Mouse (Mus musculus) ES-Bruce4 (cell line): Measurements from ENCODE around the gene Nrg4. TPM values are rescaled to one million over a fixed set of nuclear protein-coding genes. Genes with fewer than 3 reads are reported as not detected.
A peak's percentile ranks its signal among the peaks of the same experiment; 100 is the strongest.

ENCODE experiments used
- H3K27ac ChIP-seq: 2 replicates; pipeline ENCODE4 v1.5.1; 2012; ENCODE audit warnings: low read length, inconsistent platforms; ENCODE audit not compliant: insufficient read depth
- H3K27me3 ChIP-seq: 2 replicates; pipeline ENCODE4 v1.6.1; 2012; ENCODE audit warnings: mild to moderate bottlenecking, low read length, inconsistent platforms; ENCODE audit not compliant: control insufficient read depth, poor library complexity, insufficient read depth, severe bottlenecking
- H3K36me3 ChIP-seq: 2 replicates; pipeline ENCODE4 v1.6.1; 2012; ENCODE audit warnings: inconsistent platforms, mild to moderate bottlenecking, low read length, moderate library complexity; ENCODE audit not compliant: control insufficient read depth, poor library complexity, insufficient read depth, severe bottlenecking
- H3K4me1 ChIP-seq: one replicate; pipeline ENCODE4 v1.8.1; 2011; ENCODE audit warnings: low read length; ENCODE audit not compliant: control insufficient read depth, insufficient read depth
- H3K4me3 ChIP-seq: 2 replicates; pipeline ENCODE4 v1.5.1; 2011; ENCODE audit warnings: low read depth, mild to moderate bottlenecking, low read length
- H3K9ac ChIP-seq: 2 replicates; pipeline ENCODE4 v1.6.1; 2012; ENCODE audit warnings: low read depth, mild to moderate bottlenecking, inconsistent platforms; ENCODE audit not compliant: poor library complexity, severe bottlenecking
- H3K9me3 ChIP-seq: replicated peaks from 2 replicates; pipeline ENCODE4 v1.6.1; 2012; ENCODE audit warnings: mild to moderate bottlenecking, low read length, inconsistent platforms; ENCODE audit not compliant: control insufficient read depth, poor library complexity, insufficient read depth, severe bottlenecking
- CTCF ChIP-seq: IDR thresholded peaks from one replicate; pipeline ENCODE4 v1.8.1; 2011; ENCODE audit warnings: low read depth, low read length
- EP300 ChIP-seq: IDR thresholded peaks from 2 replicates; pipeline ENCODE4 v1.6.1; 2011; ENCODE audit warnings: low read depth, low read length; ENCODE audit not compliant: insufficient read depth
- POLR2A ChIP-seq: IDR thresholded peaks from one replicate; pipeline ENCODE4 v1.8.1; 2011; ENCODE audit warnings: low read length; ENCODE audit not compliant: insufficient read depth
- polyA plus RNA-seq: library from polyadenylated mRNA; stranded (reverse); fragments of >200 nt; gene quantifications from 2 replicates; pipeline ENCODE4 v1.2.4, GENCODE M21; 2011; ENCODE audit warnings: low read depth; ENCODE audit not compliant: missing spikeins, insufficient read depth, insufficient read length

The Nrg4 gene
- polyA plus RNA-seq, 1 experiment, result 2.8 TPM

DNA sequence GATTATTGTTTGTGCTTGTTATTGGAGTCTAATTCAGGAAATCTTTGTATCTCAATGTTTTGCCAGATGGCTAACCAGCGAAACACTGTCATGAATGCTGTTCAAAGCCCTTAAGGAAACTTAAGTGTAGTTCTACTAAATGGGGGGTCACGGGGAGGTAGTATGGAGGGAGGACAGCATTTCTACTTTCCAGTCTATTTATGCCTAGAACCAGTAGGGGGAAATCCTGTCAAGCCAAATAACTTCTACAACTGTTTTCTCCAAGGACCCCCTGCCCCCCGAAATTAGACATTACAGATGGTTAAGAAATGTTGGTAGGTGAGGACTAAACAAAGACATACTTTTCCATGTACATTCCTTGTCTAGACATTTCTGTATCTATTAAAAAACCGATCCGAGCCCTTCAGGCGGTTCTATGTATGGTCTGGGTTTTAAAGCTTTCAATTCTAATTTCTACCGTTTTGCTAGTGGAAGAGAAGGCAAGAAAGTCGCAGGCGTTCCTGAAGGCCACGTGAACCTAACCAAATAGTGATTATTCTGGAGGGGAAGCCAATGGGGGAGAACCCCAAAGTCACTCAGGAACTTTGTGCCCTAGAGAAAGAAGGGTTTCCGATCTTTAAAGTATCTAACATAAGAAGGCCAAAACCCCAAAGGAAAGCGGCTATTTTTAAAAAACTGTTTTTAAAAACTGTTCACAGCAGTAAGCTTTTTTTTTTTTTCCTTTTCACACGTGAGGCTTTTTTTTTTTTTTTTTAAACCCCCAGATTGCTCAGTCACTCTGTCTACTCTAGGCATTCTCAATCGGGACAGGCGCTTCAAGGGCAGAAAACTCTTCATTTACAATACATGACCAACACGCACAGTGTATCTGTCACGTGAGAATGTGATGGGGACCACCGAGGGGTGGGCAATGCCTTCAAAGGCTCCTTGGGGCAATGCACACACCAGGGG is 805 bp downstream of the Nrg4 start:
- Histone ChIP-seq H3K9ac (peak overlapping the region; percentile 80), H3K27ac (no peak overlapping the region), H3K9me3 (no peaks in the 10 kb centered on the region), H3K4me1 (no peaks in the 10 kb centered on the region), H3K27me3 (peaks cover 4% of the 10 kb centered on the region; the same call in 1 of the 2 replicates), H3K36me3 (no peaks in the 10 kb centered on the region), H3K4me3 (peak overlapping the region; percentile 91)
- TF ChIP-seq EP300 (no peak), CTCF (no peak), POLR2A (no peak)

GRCm38 (mm10) chr9:55325061-55325460 is 1.6 kb downstream of the Nrg4 start:
- no peak overlapping the region for H3K27ac ChIP-seq
- H3K4me3 ChIP-seq, result no peak overlapping the region
- TF ChIP-seq CTCF (no peak), EP300 (no peak), POLR2A (no peak)
- no peaks in the 10 kb centered on the region for H3K4me1 ChIP-seq
- no peaks in the 10 kb centered on the region for H3K36me3 ChIP-seq
- no peaks in the 10 kb centered on the region for H3K9me3 ChIP-seq
- H3K9ac ChIP-seq, result no peak overlapping the region
- peaks cover 4% of the 10 kb centered on the region; the same call in 1 of the 2 replicates for H3K27me3 ChIP-seq

DNA sequence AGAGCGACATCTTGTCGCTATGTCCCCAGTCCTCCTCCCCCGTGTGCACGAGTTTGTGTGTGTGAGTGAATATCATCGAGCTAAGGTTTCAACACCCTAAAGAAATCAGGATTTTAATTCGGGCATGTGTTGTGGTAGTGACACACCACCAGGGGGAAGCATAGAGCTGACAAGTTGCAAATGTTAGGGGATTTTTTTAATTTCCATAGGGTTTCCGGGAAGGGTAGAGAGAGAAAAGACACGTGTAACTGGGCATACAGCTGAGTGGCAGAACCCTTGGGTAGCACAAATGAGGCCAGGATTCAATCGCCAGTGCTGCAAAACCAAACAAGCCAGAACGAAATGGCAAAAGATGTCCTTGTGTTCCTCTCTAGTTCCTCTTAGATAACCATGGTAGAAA is 2.1 kb downstream of the Nrg4 start:
- Histone ChIP-seq H3K9ac (no peak overlapping the region), H3K4me1 (no peaks in the 10 kb centered on the region), H3K4me3 (no peak overlapping the region), H3K27ac (no peak overlapping the region), H3K9me3 (no peaks in the 10 kb centered on the region), H3K36me3 (no peaks in the 10 kb centered on the region), H3K27me3 (peaks cover 4% of the 10 kb centered on the region; the same call in 1 of the 2 replicates)
- no peak for TF ChIP-seq EP300
- TF ChIP-seq POLR2A, result no peak
- TF ChIP-seq CTCF, result no peak

DNA sequence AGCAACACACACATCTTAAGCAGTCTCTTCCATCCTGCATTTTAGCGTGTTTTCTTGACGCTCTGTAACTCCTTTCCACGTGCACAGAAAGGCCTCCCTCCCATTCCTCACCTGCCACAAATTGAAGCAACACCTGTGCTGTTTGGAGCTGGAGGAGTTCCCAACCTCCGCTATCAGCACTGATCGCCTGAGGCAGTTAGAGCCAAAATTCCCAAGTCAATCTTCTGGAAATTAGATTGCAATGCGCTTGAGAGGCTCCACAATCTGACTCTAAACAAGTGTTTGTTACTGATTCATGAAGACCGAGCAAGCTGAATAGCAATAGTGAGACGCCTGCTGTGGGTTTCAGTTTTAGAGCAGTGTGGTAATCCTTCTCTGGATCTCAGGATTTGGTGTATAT is 2.6 kb downstream of the Nrg4 start:
- Histone ChIP-seq H3K27me3 (peaks cover 4% of the 10 kb centered on the region; the same call in 1 of the 2 replicates), H3K4me3 (no peak overlapping the region), H3K9me3 (no peaks in the 10 kb centered on the region), H3K36me3 (no peaks in the 10 kb centered on the region), H3K27ac (no peak overlapping the region), H3K9ac (no peak overlapping the region), H3K4me1 (no peaks in the 10 kb centered on the region)
- TF ChIP-seq CTCF, result no peak
- TF ChIP-seq POLR2A, result no peak
- no peak for TF ChIP-seq EP300

- Histone ChIP-seq H3K36me3 (no peaks in the 10 kb centered on the region), H3K4me1 (no peaks in the 10 kb centered on the region), H3K27me3 (peaks cover 4% of the 10 kb centered on the region; the same call in 1 of the 2 replicates), H3K27ac (no peak overlapping the region), H3K9ac (no peak overlapping the region), H3K4me3 (no peak overlapping the region), H3K9me3 (no peaks in the 10 kb centered on the region)
- TF ChIP-seq EP300, result no peak
- no peak for TF ChIP-seq CTCF
- TF ChIP-seq POLR2A, result no peak
Observed at GRCm38 (mm10) chr9:55322641-55323040, 4.0 kb downstream of the Nrg4 start.

DNA sequence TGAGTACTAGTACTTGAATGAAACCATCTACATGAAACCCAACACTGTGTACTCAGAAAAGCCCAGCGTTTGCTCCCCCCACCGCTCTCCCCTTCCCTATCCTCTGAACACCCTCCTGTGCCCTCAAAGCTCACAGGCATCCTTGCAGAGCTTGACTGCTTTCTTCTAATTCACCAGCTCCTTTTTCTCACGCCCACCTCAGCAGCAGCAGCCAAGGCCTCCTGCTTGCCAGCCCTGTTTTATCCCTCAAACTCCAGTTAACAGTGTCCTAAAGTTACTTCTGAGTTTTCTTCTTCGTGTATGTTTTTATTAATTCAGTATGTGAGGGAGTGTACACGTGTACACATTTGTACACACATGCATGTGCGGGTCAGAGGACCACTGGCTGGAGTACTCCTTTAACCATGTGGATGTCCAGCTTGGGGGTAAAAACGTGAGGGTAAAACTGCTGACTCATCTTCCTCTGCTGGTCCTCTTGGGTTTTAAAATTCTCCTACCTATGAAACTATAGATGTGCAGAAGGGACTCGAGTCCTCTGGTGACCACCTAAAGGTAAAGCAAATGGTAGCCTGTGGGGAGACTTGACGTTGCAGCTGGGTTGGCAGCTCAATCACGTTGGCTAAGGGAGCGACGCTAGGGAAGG is 12.9 kb downstream of the Nrg4 start:
- Histone ChIP-seq H3K27me3 (no peaks in the 10 kb centered on the region), H3K9me3 (no peaks in the 10 kb centered on the region), H3K27ac (no peak overlapping the region), H3K36me3 (no peaks in the 10 kb centered on the region), H3K9ac (no peak overlapping the region), H3K4me1 (no peaks in the 10 kb centered on the region), H3K4me3 (no peak overlapping the region)
- no peak for TF ChIP-seq CTCF
